Mouse (Mus musculus) lung, postnatal 14 days (tissue): ENCODE measurements around the gene Cfap73.

ENCODE experiments used
- DNase-seq: peaks from one replicate; pipeline ENCODE4 v3.0.0; 2021

Gene Cfap73

GRCm38 (mm10) chr5:120611416-120611815 is 22.6 kb downstream of the Cfap73 start:
- DNase-seq, result no peak

GRCm38 (mm10) chr5:120610906-120611305 is 23.1 kb downstream of the Cfap73 start:
- no peak for DNase-seq

- DNase-seq, result no peak
Measured at GRCm38 (mm10) chr5:120609246-120609775, 24.7 kb downstream of the Cfap73 start.

GRCm38 (mm10) chr5:120607335-120607734 is 26.7 kb downstream of the Cfap73 start:
- DNase-seq, result no peak

GRCm38 (mm10) chr5:120606590-120607200 is 27.3 kb downstream of the Cfap73 start:
- DNase-seq, result no peak

GRCm38 (mm10) chr5:120605688-120606087 is 28.3 kb downstream of the Cfap73 start:
- DNase-seq, result peak; percentile 95

GRCm38 (mm10) chr5:120605241-120605661 is 28.8 kb downstream of the Cfap73 start:
- no peak for DNase-seq

- peak; percentile 89 for DNase-seq
Measured at GRCm38 (mm10) chr5:120604839-120605238, 29.2 kb downstream of the Cfap73 start.

- no peak for DNase-seq
Measured at GRCm38 (mm10) chr5:120603515-120603914, 30.5 kb downstream of the Cfap73 start.

- no peak for DNase-seq
Measured at GRCm38 (mm10) chr5:120602210-120602609, 31.8 kb downstream of the Cfap73 start.

- no peak for DNase-seq
Measured at GRCm38 (mm10) chr5:120600946-120601668, 32.9 kb downstream of the Cfap73 start.

- DNase-seq, result no peak
Measured at GRCm38 (mm10) chr5:120599625-120600024, 34.4 kb downstream of the Cfap73 start.

- DNase-seq, result no peak
Measured at GRCm38 (mm10) chr5:120594485-120594884, 39.5 kb downstream of the Cfap73 start.

- no peak for DNase-seq
Measured at GRCm38 (mm10) chr5:120592141-120592540, 41.9 kb downstream of the Cfap73 start.

- no peak for DNase-seq
Measured at GRCm38 (mm10) chr5:120590356-120591010, 43.6 kb downstream of the Cfap73 start.

GRCm38 (mm10) chr5:120588569-120589094 is 45.4 kb downstream of the Cfap73 start, which contains the start of the genes Tpcn1 and Iqcd:
Gene Tpcn1, minus strand, starts transcription at chr5:120588673.
Gene Iqcd, plus strand, starts transcription at chr5:120589016.
- peak; percentile 99 for DNase-seq

GRCm38 (mm10) chr5:120587940-120588568 is 46.0 kb downstream of the Cfap73 start:
- no peak for DNase-seq

- peak; percentile 65 for DNase-seq
Measured at GRCm38 (mm10) chr5:120587616-120587926, 46.5 kb downstream of the Cfap73 start.

- DNase-seq, result peak; percentile 55
Measured at GRCm38 (mm10) chr5:120586741-120587615, 47.1 kb downstream of the Cfap73 start.

- DNase-seq, result no peak
Measured at GRCm38 (mm10) chr5:120584968-120585367, 49.1 kb downstream of the Cfap73 start.

- no peak for DNase-seq
Measured at GRCm38 (mm10) chr5:120583511-120583910, 50.5 kb downstream of the Cfap73 start.

- DNase-seq, result no peak
Measured at GRCm38 (mm10) chr5:120582002-120582401, 52.0 kb downstream of the Cfap73 start.
